Mouse (Mus musculus): Measurements from ENCODE around the gene Raly. TPM values are rescaled to one million over a fixed set of nuclear protein-coding genes. Genes with fewer than 3 reads are reported as not detected.

Raly gene
- polyA plus RNA-seq, 1 experiment from 2014 or later: 76.6 TPM

- H3K4me2 ChIP-seq (replicated peaks; ENCODE audit: low read depth, low read length): no peak overlapping the region
- no peak overlapping the region for H3K27ac ChIP-seq (ENCODE audit: low read depth, low read length)
- H3K9ac ChIP-seq (ENCODE audit: low read depth, low read length): no peak overlapping the region
- no peak for DNase-seq (ENCODE audit: low spot score)
- WGBS: 93% methylated on average over 1 of the region's 1 CpGs
- no peaks in the 10 kb centered on the region for H3K36me3 ChIP-seq (ENCODE audit: control insufficient read depth, insufficient read depth, low read length)
- no peak for ATAC-seq (ENCODE audit: low FRiP score)
- H3K4me3 ChIP-seq (ENCODE audit: low read depth, low read length): no peak overlapping the region
- H3K9me3 ChIP-seq (ENCODE audit: control insufficient read depth, low read length): no peaks in the 10 kb centered on the region
- H3K4me1 ChIP-seq (replicated peaks; ENCODE audit: control insufficient read depth, insufficient read depth, low read length): no peaks in the 10 kb centered on the region
- H3K27me3 ChIP-seq (ENCODE audit: control insufficient read depth, insufficient read depth, low read length): no peaks in the 10 kb centered on the region
Observed at GRCm38 (mm10) chr2:154818599-154818998, 27.7 kb downstream of the Raly start.

GRCm38 (mm10) chr2:154820346-154820745 lies 29.4 kb downstream of the Raly start:
- no peaks in the 10 kb centered on the region for H3K36me3 ChIP-seq (ENCODE audit: control insufficient read depth, insufficient read depth, low read length)
- no peak for ATAC-seq (ENCODE audit: low FRiP score)
- H3K4me1 ChIP-seq (replicated peaks; ENCODE audit: control insufficient read depth, insufficient read depth, low read length): no peaks in the 10 kb centered on the region
- H3K4me3 ChIP-seq (ENCODE audit: low read depth, low read length): no peak overlapping the region
- H3K9ac ChIP-seq (ENCODE audit: low read depth, low read length): no peak overlapping the region
- H3K27ac ChIP-seq (ENCODE audit: low read depth, low read length): no peak overlapping the region
- H3K4me2 ChIP-seq (replicated peaks; ENCODE audit: low read depth, low read length): no peak overlapping the region
- WGBS: 91% methylated on average over 1 of the region's 1 CpGs
- no peak for DNase-seq (ENCODE audit: low spot score)
- H3K27me3 ChIP-seq (ENCODE audit: control insufficient read depth, insufficient read depth, low read length): no peaks in the 10 kb centered on the region
- H3K9me3 ChIP-seq (ENCODE audit: control insufficient read depth, low read length): no peaks in the 10 kb centered on the region

- DNase-seq (ENCODE audit: low spot score) (no peak), ATAC-seq (ENCODE audit: low FRiP score) (no peak)
- Histone ChIP-seq H3K9ac (ENCODE audit: low read depth, low read length) (no peak overlapping the region), H3K27me3 (ENCODE audit: control insufficient read depth, insufficient read depth, low read length) (no peaks in the 10 kb centered on the region), H3K36me3 (ENCODE audit: control insufficient read depth, insufficient read depth, low read length) (no peaks in the 10 kb centered on the region), H3K27ac (ENCODE audit: low read depth, low read length) (no peak overlapping the region), H3K4me1 (replicated peaks; ENCODE audit: control insufficient read depth, insufficient read depth, low read length) (no peaks in the 10 kb centered on the region), H3K4me2 (replicated peaks; ENCODE audit: low read depth, low read length) (no peak overlapping the region), H3K4me3 (ENCODE audit: low read depth, low read length) (no peak overlapping the region), H3K9me3 (ENCODE audit: control insufficient read depth, low read length) (no peaks in the 10 kb centered on the region)
- WGBS: 82% methylated on average over 1 of the region's 1 CpGs
Observed at GRCm38 (mm10) chr2:154826054-154826538, 35.2 kb downstream of the Raly start.

- ATAC-seq (ENCODE audit: low FRiP score): no peak
- Histone ChIP-seq H3K4me1 (replicated peaks; ENCODE audit: control insufficient read depth, insufficient read depth, low read length) (no peaks in the 10 kb centered on the region), H3K36me3 (ENCODE audit: control insufficient read depth, insufficient read depth, low read length) (no peaks in the 10 kb centered on the region), H3K4me3 (ENCODE audit: low read depth, low read length) (no peak overlapping the region), H3K9me3 (ENCODE audit: control insufficient read depth, low read length) (no peaks in the 10 kb centered on the region), H3K4me2 (replicated peaks; ENCODE audit: low read depth, low read length) (no peak overlapping the region), H3K27ac (ENCODE audit: low read depth, low read length) (no peak overlapping the region), H3K27me3 (ENCODE audit: control insufficient read depth, insufficient read depth, low read length) (no peaks in the 10 kb centered on the region), H3K9ac (ENCODE audit: low read depth, low read length) (no peak overlapping the region)
- WGBS: 70% methylated on average over 4 of the region's 4 CpGs
- DNase-seq (ENCODE audit: low spot score): no peak
Observed at GRCm38 (mm10) chr2:154827521-154827920, 36.6 kb downstream of the Raly start.

GRCm38 (mm10) chr2:154832471-154832870 lies 41.6 kb downstream of the Raly start:
- H3K4me1 ChIP-seq (replicated peaks; ENCODE audit: control insufficient read depth, insufficient read depth, low read length): no peaks in the 10 kb centered on the region
- H3K9me3 ChIP-seq (ENCODE audit: control insufficient read depth, low read length): no peaks in the 10 kb centered on the region
- no peak for ATAC-seq (ENCODE audit: low FRiP score)
- no peaks in the 10 kb centered on the region for H3K36me3 ChIP-seq (ENCODE audit: control insufficient read depth, insufficient read depth, low read length)
- H3K9ac ChIP-seq (ENCODE audit: low read depth, low read length): no peak overlapping the region
- WGBS: 78% methylated on average over 4 of the region's 4 CpGs
- no peak overlapping the region for H3K27ac ChIP-seq (ENCODE audit: low read depth, low read length)
- H3K27me3 ChIP-seq (ENCODE audit: control insufficient read depth, insufficient read depth, low read length): no peaks in the 10 kb centered on the region
- no peak overlapping the region for H3K4me2 ChIP-seq (replicated peaks; ENCODE audit: low read depth, low read length)
- no peak for DNase-seq (ENCODE audit: low spot score)
- no peak overlapping the region for H3K4me3 ChIP-seq (ENCODE audit: low read depth, low read length)

- Histone ChIP-seq H3K4me3 (ENCODE audit: low read depth, low read length) (no peak overlapping the region), H3K27ac (ENCODE audit: low read depth, low read length) (no peak overlapping the region), H3K4me1 (replicated peaks; ENCODE audit: control insufficient read depth, insufficient read depth, low read length) (no peaks in the 10 kb centered on the region), H3K9ac (ENCODE audit: low read depth, low read length) (no peak overlapping the region), H3K27me3 (ENCODE audit: control insufficient read depth, insufficient read depth, low read length) (no peaks in the 10 kb centered on the region), H3K36me3 (ENCODE audit: control insufficient read depth, insufficient read depth, low read length) (no peaks in the 10 kb centered on the region), H3K4me2 (replicated peaks; ENCODE audit: low read depth, low read length) (no peak overlapping the region), H3K9me3 (ENCODE audit: control insufficient read depth, low read length) (peaks cover 2% of the 10 kb centered on the region; the same call in 1 of the 2 replicates)
- WGBS: 96% methylated on average over 6 of the region's 6 CpGs
- ATAC-seq (ENCODE audit: low FRiP score): no peak
- DNase-seq (ENCODE audit: low spot score): no peak
Observed at GRCm38 (mm10) chr2:154834149-154834865, 43.4 kb downstream of the Raly start.

- Histone ChIP-seq H3K9me3 (ENCODE audit: control insufficient read depth, low read length) (peaks cover 2% of the 10 kb centered on the region; the same call in 1 of the 2 replicates), H3K27ac (ENCODE audit: low read depth, low read length) (no peak overlapping the region), H3K4me3 (ENCODE audit: low read depth, low read length) (no peak overlapping the region), H3K27me3 (ENCODE audit: control insufficient read depth, insufficient read depth, low read length) (no peaks in the 10 kb centered on the region), H3K4me1 (replicated peaks; ENCODE audit: control insufficient read depth, insufficient read depth, low read length) (no peaks in the 10 kb centered on the region), H3K4me2 (replicated peaks; ENCODE audit: low read depth, low read length) (no peak overlapping the region), H3K9ac (ENCODE audit: low read depth, low read length) (no peak overlapping the region), H3K36me3 (ENCODE audit: control insufficient read depth, insufficient read depth, low read length) (no peaks in the 10 kb centered on the region)
- WGBS: 87% methylated on average over 2 of the region's 2 CpGs
- ATAC-seq (ENCODE audit: low FRiP score): no peak
- DNase-seq (ENCODE audit: low spot score): no peak
Observed at GRCm38 (mm10) chr2:154836537-154836936, 45.6 kb downstream of the Raly start.

GRCm38 (mm10) chr2:154848086-154848485 lies 57.2 kb downstream of the Raly start:
- Histone ChIP-seq H3K9ac (ENCODE audit: low read depth, low read length) (no peak overlapping the region), H3K27ac (ENCODE audit: low read depth, low read length) (no peak overlapping the region), H3K4me3 (ENCODE audit: low read depth, low read length) (no peak overlapping the region), H3K9me3 (ENCODE audit: control insufficient read depth, low read length) (no peaks in the 10 kb centered on the region), H3K4me2 (replicated peaks; ENCODE audit: low read depth, low read length) (no peak overlapping the region), H3K4me1 (replicated peaks; ENCODE audit: control insufficient read depth, insufficient read depth, low read length) (no peaks in the 10 kb centered on the region), H3K36me3 (ENCODE audit: control insufficient read depth, insufficient read depth, low read length) (no peaks in the 10 kb centered on the region), H3K27me3 (ENCODE audit: control insufficient read depth, insufficient read depth, low read length) (no peaks in the 10 kb centered on the region)
- DNase-seq (ENCODE audit: low spot score) (no peak), ATAC-seq (ENCODE audit: low FRiP score) (no peak)

- no peaks in the 10 kb centered on the region for H3K9me3 ChIP-seq (ENCODE audit: control insufficient read depth, low read length)
- no peak overlapping the region for H3K9ac ChIP-seq (ENCODE audit: low read depth, low read length)
- no peaks in the 10 kb centered on the region for H3K36me3 ChIP-seq (ENCODE audit: control insufficient read depth, insufficient read depth, low read length)
- H3K4me3 ChIP-seq (ENCODE audit: low read depth, low read length): no peak overlapping the region
- no peak overlapping the region for H3K4me2 ChIP-seq (replicated peaks; ENCODE audit: low read depth, low read length)
- DNase-seq (ENCODE audit: low spot score) (peak; percentile 68), ATAC-seq (ENCODE audit: low FRiP score) (no peak)
- H3K27ac ChIP-seq (ENCODE audit: low read depth, low read length): no peak overlapping the region
- WGBS: 100% methylated on average over 1 of the region's 1 CpGs
- H3K27me3 ChIP-seq (ENCODE audit: control insufficient read depth, insufficient read depth, low read length): no peaks in the 10 kb centered on the region
- no peaks in the 10 kb centered on the region for H3K4me1 ChIP-seq (replicated peaks; ENCODE audit: control insufficient read depth, insufficient read depth, low read length)
Observed at GRCm38 (mm10) chr2:154855383-154855782, 64.5 kb downstream of the Raly start.
